Mouse (Mus musculus) liver, adult 2 months (tissue): ENCODE data around the gene Atxn7l3. TPM values are rescaled to one million over a fixed set of nuclear protein-coding genes. Genes with fewer than 3 reads are reported as not detected.

Experiments used
- DNase-seq: peaks from one replicate; pipeline ENCODE4 v3.0.0-alpha.2; 2011; ENCODE audit warnings: low read depth, low spot score; ENCODE audit errors: extremely low read depth
- H3K27ac ChIP-seq: fragments of 200-500 bp; replicated peaks from 2 replicates; pipeline ENCODE4 v1.5.1; 2012; ENCODE audit warnings: low read depth, mild to moderate bottlenecking, control low read depth, inconsistent platforms, low read length; ENCODE audit not compliant: insufficient read depth
- H3K27me3 ChIP-seq: fragments of 200-500 bp; 2 replicates; pipeline ENCODE4 v1.6.1; 2012; ENCODE audit warnings: mild to moderate bottlenecking, moderate library complexity, low read length, inconsistent platforms; ENCODE audit not compliant: control insufficient read depth, insufficient read depth
- H3K36me3 ChIP-seq: fragments of 200-500 bp; 2 replicates; pipeline ENCODE4 v1.6.1; 2012; ENCODE audit warnings: low read length, inconsistent platforms; ENCODE audit not compliant: control insufficient read depth, insufficient read depth
- H3K4me1 ChIP-seq: fragments of 200-500 bp; 2 replicates; pipeline ENCODE4 v1.6.1; 2011; ENCODE audit warnings: low read length; ENCODE audit not compliant: control insufficient read depth, insufficient read depth
- H3K4me3 ChIP-seq: fragments of 200-500 bp; 2 replicates; pipeline ENCODE4 v1.5.1; 2011; ENCODE audit warnings: low read depth, mild to moderate bottlenecking, control low read depth, low read length, moderate library complexity; ENCODE audit not compliant: insufficient read depth
- H3K79me2 ChIP-seq: fragments of 200-500 bp; 2 replicates; pipeline ENCODE4 v1.6.1; 2012; ENCODE audit warnings: inconsistent platforms, mild to moderate bottlenecking, low read length, moderate library complexity; ENCODE audit not compliant: control insufficient read depth, insufficient read depth
- H3K9ac ChIP-seq: fragments of 200-500 bp; 2 replicates; pipeline ENCODE4 v1.6.1; 2012; ENCODE audit warnings: low read depth, mild to moderate bottlenecking, control low read depth, inconsistent platforms, low read length
- CTCF ChIP-seq: fragments of 200-500 bp; IDR thresholded peaks from 2 replicates; pipeline ENCODE4 v1.5.1; 2011; ENCODE audit warnings: low read depth, low read length, control low read depth
- POLR2A ChIP-seq: fragments of 200-500 bp; IDR thresholded peaks from 2 replicates; pipeline ENCODE4 v1.6.1; 2011; ENCODE audit warnings: low read length, control low read depth; ENCODE audit not compliant: insufficient read depth; ENCODE audit errors: extremely low read depth
- WGBS: fragments of 180-500 bp; shearing (Covaris S2); methylation state at CpG from one replicate; pipeline ENCODE4 v1.1.7; 2018; 5-methylcytosine and 5-hydroxymethylcytosine counted together
- polyA plus RNA-seq: library from polyadenylated mRNA; depleted of rRNA; stranded (reverse); fragments of >200 nt; gene quantifications from 2 replicates; pipeline ENCODE4 v1.2.3, GENCODE M21; 2012
- total RNA-seq: library from RNA; depleted of rRNA; stranded (reverse); fragments of >200 nt; gene quantifications from 2 replicates; pipeline ENCODE4 v1.2.3, GENCODE M21; 2014

The Atxn7l3 gene
- total and polyA plus RNA-seq, 2 experiments: 7.1 to 20.6 TPM

DNA sequence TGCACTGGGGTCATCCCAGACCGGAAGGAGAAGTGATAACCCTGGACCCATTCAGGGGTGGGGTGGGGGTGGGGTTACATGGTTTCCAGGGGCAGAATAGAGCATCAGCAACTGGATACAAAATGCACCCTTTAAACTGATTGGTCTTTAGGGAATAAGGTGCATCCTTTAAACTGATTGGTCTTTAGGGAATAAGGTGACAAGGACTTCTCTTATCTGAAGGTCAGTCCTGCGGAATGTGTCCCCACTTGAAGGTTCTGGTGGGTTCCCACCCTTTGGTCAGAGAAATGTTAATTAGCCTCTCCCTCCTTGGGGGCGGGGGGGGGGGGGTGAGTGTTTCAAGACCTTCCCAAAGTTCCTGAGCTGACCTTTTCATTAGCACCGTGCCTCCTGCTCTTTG lies 35.4 kb upstream of the Atxn7l3 start:
- Histone ChIP-seq H3K27me3 (no peaks in the 10 kb centered on the region), H3K4me3 (no peak overlapping the region), H3K9ac (no peak overlapping the region), H3K36me3 (no peaks in the 10 kb centered on the region), H3K27ac (no peak overlapping the region), H3K79me2 (no peaks in the 10 kb centered on the region), H3K4me1 (no peaks in the 10 kb centered on the region)
- whole genome bisulfite sequencing: 53% methylated on average over 4 of the region's 4 CpGs
- TF ChIP-seq POLR2A: no peak
- no peak for TF ChIP-seq CTCF
- no peak for DNase-seq

DNA sequence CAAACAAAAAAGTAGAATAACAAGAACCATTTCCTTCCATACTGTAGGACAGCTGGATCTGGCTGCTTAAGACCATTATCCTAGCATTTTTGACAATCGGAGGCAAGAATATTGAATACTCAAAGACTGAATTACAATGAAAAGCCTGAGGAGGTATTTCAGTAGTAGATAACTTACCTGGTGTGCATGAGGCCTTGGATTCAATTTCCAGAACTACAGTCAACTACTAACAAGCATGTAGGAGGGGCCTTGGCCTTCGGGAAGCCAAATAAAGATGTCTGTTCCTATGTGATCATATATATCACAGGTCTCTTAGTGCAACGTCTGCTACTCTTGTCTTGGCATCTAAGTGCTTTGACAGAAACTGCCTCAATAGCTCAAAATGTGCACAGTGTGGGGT lies 33.6 kb upstream of the Atxn7l3 start:
- Histone ChIP-seq H3K27ac (no peak overlapping the region), H3K36me3 (no peaks in the 10 kb centered on the region), H3K79me2 (no peaks in the 10 kb centered on the region), H3K4me1 (no peaks in the 10 kb centered on the region), H3K4me3 (no peak overlapping the region), H3K9ac (no peak overlapping the region), H3K27me3 (no peaks in the 10 kb centered on the region)
- DNase-seq: no peak
- 88% methylated on average over 3 of the region's 3 CpGs for WGBS
- no peak for TF ChIP-seq POLR2A
- no peak for TF ChIP-seq CTCF

DNA sequence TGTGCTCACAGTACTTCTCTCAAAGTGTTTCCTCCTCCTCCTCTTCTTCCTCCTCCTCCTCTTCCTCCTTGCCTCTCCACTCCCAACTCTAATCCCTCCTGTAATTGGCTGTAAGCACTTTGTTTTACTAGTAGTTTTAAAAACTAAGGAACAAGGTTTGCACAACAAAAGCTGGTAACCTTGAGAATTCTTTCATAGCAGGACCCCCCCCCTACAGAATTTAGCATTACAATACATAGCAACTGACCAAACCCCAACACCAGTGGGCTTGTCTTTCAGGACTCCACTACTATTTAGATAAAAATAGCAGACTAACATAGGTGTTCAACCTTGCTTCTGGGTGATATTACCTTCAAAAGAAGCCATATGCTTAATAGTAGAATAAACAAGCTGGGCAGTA lies 33.1 kb upstream of the Atxn7l3 start:
- H3K4me3 ChIP-seq: no peak overlapping the region
- no peaks in the 10 kb centered on the region for H3K27me3 ChIP-seq
- no peak overlapping the region for H3K27ac ChIP-seq
- H3K79me2 ChIP-seq: no peaks in the 10 kb centered on the region
- no peaks in the 10 kb centered on the region for H3K4me1 ChIP-seq
- no peak for DNase-seq
- TF ChIP-seq POLR2A: no peak
- no peak for TF ChIP-seq CTCF
- no peaks in the 10 kb centered on the region for H3K36me3 ChIP-seq
- no peak overlapping the region for H3K9ac ChIP-seq

DNA sequence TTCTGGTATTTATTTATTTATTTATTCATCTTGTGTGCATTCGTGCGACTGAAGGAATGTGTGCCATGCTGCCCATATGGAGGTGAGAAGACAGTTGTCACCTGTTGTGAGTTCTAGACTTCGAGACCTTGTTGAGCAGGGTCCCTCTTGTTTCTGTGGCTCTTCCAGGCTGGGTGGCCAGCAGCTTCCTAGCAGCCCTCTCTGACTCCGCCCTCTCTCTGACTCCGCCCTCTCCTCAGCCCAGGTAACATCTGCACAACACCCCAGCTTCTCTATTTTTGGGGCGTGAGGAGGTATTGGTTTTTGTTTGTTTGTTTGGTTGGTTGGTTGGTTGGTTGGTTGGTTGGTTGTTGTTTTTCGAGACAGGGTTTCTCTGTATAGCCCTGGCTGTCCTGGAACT lies 31.4 kb upstream of the Atxn7l3 start:
- no peaks in the 10 kb centered on the region for H3K79me2 ChIP-seq
- no peaks in the 10 kb centered on the region for H3K27me3 ChIP-seq
- no peak overlapping the region for H3K27ac ChIP-seq
- no peaks in the 10 kb centered on the region for H3K36me3 ChIP-seq
- H3K4me1 ChIP-seq: no peaks in the 10 kb centered on the region
- TF ChIP-seq CTCF (no peak), POLR2A (no peak)
- WGBS: 83% methylated on average over 7 of the region's 7 CpGs
- DNase-seq: no peak
- H3K4me3 ChIP-seq: no peak overlapping the region
- H3K9ac ChIP-seq: no peak overlapping the region

DNA sequence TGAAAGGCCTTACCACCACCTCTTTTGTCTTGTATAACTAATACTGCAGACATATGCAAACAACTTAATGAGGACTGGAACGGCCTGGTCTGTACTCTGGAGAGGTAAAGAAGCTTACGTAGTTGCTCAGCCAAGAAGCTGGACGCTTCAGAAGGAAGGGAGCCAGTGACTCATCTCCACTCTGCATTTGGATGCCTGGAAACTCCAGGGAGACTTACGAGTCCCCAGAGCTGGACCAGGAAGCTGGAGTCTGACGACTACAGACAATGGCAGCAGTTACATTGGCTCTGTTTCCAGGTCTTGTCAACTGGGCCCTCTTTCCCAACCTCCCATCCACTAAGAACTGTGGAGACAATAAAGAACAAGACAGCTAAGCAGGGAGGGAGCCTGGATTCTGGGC lies 30.8 kb upstream of the Atxn7l3 start:
- 80% methylated on average over 5 of the region's 5 CpGs for WGBS
- Histone ChIP-seq H3K27ac (no peak overlapping the region), H3K4me3 (no peak overlapping the region), H3K79me2 (no peaks in the 10 kb centered on the region), H3K27me3 (no peaks in the 10 kb centered on the region), H3K9ac (no peak overlapping the region), H3K36me3 (no peaks in the 10 kb centered on the region), H3K4me1 (no peaks in the 10 kb centered on the region)
- no peak for DNase-seq
- TF ChIP-seq POLR2A: no peak
- TF ChIP-seq CTCF: no peak

DNA sequence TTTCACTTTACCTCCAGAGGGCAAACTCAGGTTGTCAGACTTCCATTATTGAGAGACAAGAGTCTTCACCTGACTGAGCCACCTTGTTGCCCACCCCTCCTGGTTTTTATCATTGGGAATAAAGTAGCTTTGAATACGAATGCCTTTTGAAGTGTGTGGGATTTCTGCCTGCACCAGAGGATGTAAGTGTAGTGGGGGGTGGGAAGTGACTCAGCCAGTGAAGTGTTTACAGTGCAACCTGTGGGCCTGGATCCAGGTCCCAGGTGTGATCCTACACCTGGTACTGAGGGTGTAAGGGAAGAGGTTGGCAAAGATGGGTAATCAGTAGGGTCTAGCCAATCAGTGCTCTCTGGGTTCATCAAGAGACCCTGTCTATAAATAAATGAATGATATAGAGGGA lies 27.1 kb upstream of the Atxn7l3 start:
- WGBS: 78% methylated on average over 1 of the region's 1 CpGs
- Histone ChIP-seq H3K4me1 (peaks cover 5% of the 10 kb centered on the region; the same call in 1 of the 2 replicates), H3K4me3 (no peak overlapping the region), H3K79me2 (no peaks in the 10 kb centered on the region), H3K9ac (no peak overlapping the region), H3K36me3 (no peaks in the 10 kb centered on the region), H3K27me3 (no peaks in the 10 kb centered on the region), H3K27ac (no peak overlapping the region)
- DNase-seq: no peak
- no peak for TF ChIP-seq POLR2A
- no peak for TF ChIP-seq CTCF
